Mouse (Mus musculus) myocyte (in vitro differentiated cells): ENCODE data around the gene Gm3055. TPM values are rescaled to one million over a fixed set of nuclear protein-coding genes. Genes with fewer than 3 reads are reported as not detected.
"Not testable (repeated sequence)": the region's sequence is repeated elsewhere in the genome, so short reads cannot be mapped to it uniquely, and the experiment has no call there.

Source experiments
- H3K27me3 ChIP-seq: one replicate; pipeline ENCODE4 v1.6.1; 2011; ENCODE audit not compliant: control insufficient read depth, insufficient read depth, insufficient read length
- H3K36me3 ChIP-seq: one replicate; pipeline ENCODE4 v1.6.1; 2011; ENCODE audit not compliant: control insufficient read depth, insufficient read depth
- H3K4me2 ChIP-seq: one replicate; pipeline ENCODE4 v1.6.1; 2011; ENCODE audit warnings: low read depth, control low read depth
- H3K4me3 ChIP-seq: one replicate; pipeline ENCODE4 v1.5.1; 2011; ENCODE audit warnings: mild to moderate bottlenecking, control low read depth, moderate library complexity
- H3K79me2 ChIP-seq: one replicate; pipeline ENCODE4 v1.6.1; 2011; ENCODE audit not compliant: control insufficient read depth, insufficient read depth
- H3ac ChIP-seq: one replicate; pipeline ENCODE4 v1.6.1; 2011; ENCODE audit not compliant: control insufficient read depth, insufficient read length
- polyA plus RNA-seq: library from polyadenylated mRNA; unstranded; fragments of >200 nt; fragmentation: generic; extraction: Trizol; gene quantifications from one replicate; pipeline ENCODE4 v1.2.1, GENCODE M21; 2012; ENCODE audit warnings: missing spikeins

Gm3055 gene
- 0.89 TPM for polyA plus RNA-seq

- not testable (repeated sequence) for H3K27me3 ChIP-seq, H3K4me3 ChIP-seq, H3K36me3 ChIP-seq, H3K79me2 ChIP-seq, H3ac ChIP-seq, H3K4me2 ChIP-seq
Measured at GRCm38 (mm10) chr10:81770506-81771403, at the start of gene Gm3055. Gene Gm3055, minus strand, starts transcription at chr10:81771161.

GRCm38 (mm10) chr10:81811899-81812298 lies 40.9 kb upstream of the Gm3055 start, which contains the start of gene Gm4767:
Gene Gm4767, plus strand, starts transcription at chr10:81812186.
- H3K36me3 ChIP-seq, H3K79me2 ChIP-seq, H3K27me3 ChIP-seq, H3ac ChIP-seq, H3K4me2 ChIP-seq, H3K4me3 ChIP-seq: not testable (repeated sequence)

- H3ac ChIP-seq, H3K27me3 ChIP-seq, H3K4me2 ChIP-seq, H3K4me3 ChIP-seq, H3K36me3 ChIP-seq, H3K79me2 ChIP-seq: not testable (repeated sequence)
Measured at GRCm38 (mm10) chr10:81771404-81771777, 430 bp upstream of the Gm3055 start.

DNA sequence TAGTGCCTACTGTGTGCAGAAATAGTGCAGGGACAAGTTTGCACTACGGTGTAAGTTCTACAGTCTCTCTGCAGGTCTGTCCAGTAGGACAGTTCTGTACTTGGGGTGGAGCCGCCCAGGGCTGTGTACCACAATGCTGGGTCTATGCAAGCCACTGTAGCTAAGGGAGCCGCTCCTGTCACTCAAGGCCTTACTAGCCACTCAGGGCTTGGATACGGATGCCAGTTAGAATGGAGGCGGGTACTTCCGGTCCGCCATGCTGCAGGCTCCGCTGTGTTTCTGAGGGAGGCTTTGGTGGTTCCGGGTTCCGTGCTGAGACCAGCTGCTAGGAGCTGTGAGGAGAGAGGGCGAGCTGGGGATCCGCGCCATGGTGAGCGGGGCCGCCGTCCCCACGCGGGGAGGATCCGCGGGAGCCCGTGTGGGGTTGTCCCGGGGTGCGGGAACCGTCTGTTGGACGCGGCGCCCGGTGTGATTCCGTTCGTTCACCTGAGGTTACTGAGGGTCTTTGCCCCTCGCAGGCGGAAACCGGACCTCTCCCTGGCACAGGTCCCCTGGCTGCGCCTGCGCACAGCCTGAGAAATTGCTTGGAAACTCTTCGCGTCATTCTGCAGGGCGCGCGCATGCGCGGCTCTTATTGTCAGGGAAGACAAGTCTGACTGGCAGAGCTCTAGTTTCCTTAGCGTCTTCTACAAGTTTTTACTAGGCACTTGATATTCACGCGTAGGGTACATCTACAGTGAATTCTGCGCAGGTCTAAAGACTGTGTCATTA lies 66.2 kb downstream of the Gm3055 start, which contains the start of gene Zfp433:
TSS of gene Zfp433 (plus strand) at position 295 of the 771 bp plus-strand sequence.
- not testable (repeated sequence) for H3K4me3 ChIP-seq, H3ac ChIP-seq, H3K79me2 ChIP-seq, H3K27me3 ChIP-seq, H3K36me3 ChIP-seq
- H3K4me2 ChIP-seq = peak within 1 kb of the TSS; percentile 42

Other genes starting within 250 kb of the Gm3055 start
- gene Gna15, start 246.9 kb downstream of the Gm3055 start, polyA plus RNA-seq = not detected
- 58.2 TPM for gene Gna11, start 226.0 kb downstream of the Gm3055 start, polyA plus RNA-seq
- 639 TPM for gene Aes, start 211.7 kb downstream of the Gm3055 start, polyA plus RNA-seq
- 11.3 TPM for gene Tle2, start 196.6 kb downstream of the Gm3055 start, polyA plus RNA-seq
- gene Tle6, start 170.1 kb downstream of the Gm3055 start, polyA plus RNA-seq = 15.3 TPM
- 0.78 TPM for gene BC025920, start 164.9 kb downstream of the Gm3055 start, polyA plus RNA-seq
- 28.0 TPM for gene Sirt6, start 143.4 kb downstream of the Gm3055 start, polyA plus RNA-seq
- 11.8 TPM for gene Ankrd24, start 142.6 kb downstream of the Gm3055 start, polyA plus RNA-seq
- 0.59 TPM for gene Gm10778, start 122.1 kb downstream of the Gm3055 start, polyA plus RNA-seq
- 1.1 TPM for gene Zfp433, start 66.3 kb downstream of the Gm3055 start, polyA plus RNA-seq
- 0.19 TPM for gene Gm4767, start 41.0 kb upstream of the Gm3055 start, polyA plus RNA-seq
- gene Gm32687, start 92.8 kb upstream of the Gm3055 start, polyA plus RNA-seq = not detected
- 0.60 TPM for gene Zfp781, start 159.3 kb upstream of the Gm3055 start, polyA plus RNA-seq